Mouse (Mus musculus): Measurements from ENCODE around the gene 6430571L13Rik. TPM values are rescaled to one million over a fixed set of nuclear protein-coding genes. Genes with fewer than 3 reads are reported as not detected.

Gene 6430571L13Rik
- polyA plus RNA-seq, 1 experiment from 2014 or later = 0.90 TPM

GRCm38 (mm10) chr9:107399491-107399971, 59.1 kb downstream of the 6430571L13Rik start, which contains the start of gene Cacna2d2:
Gene Cacna2d2, plus strand, starts transcription at chr9:107399612.
- Histone ChIP-seq H3K27ac (ENCODE audit: low read length) (no peak within 1 kb of the TSS), H3K36me3 (ENCODE audit: control insufficient read depth, insufficient read depth, low read length) (no peaks in the 10 kb centered on the region), H3K27me3 (ENCODE audit: control insufficient read depth, insufficient read depth, low read length) (peaks cover 68% of the 10 kb centered on the region), H3K9ac (ENCODE audit: low read length) (peak within 1 kb of the TSS; percentile 69), H3K4me1 (ENCODE audit: control insufficient read depth, insufficient read depth, low read length) (peaks cover 8% of the 10 kb centered on the region; the same call in 1 of the 2 replicates), H3K9me3 (replicated peaks; ENCODE audit: control insufficient read depth, low read length) (no peaks in the 10 kb centered on the region), H3K4me3 (replicated peaks; ENCODE audit: low read length) (peak within 1 kb of the TSS; percentile 63), H3K4me2 (ENCODE audit: low read depth, low read length) (peak within 1 kb of the TSS; percentile 98)
- peak; percentile 75 for ATAC-seq (ENCODE audit: insufficient read depth, low FRiP score)
- 1% methylated on average over 46 of the region's 54 CpGs for WGBS

- peak overlapping the region; percentile 63 for H3K4me3 ChIP-seq (replicated peaks; ENCODE audit: low read length)
- peak overlapping the region; percentile 98 for H3K4me2 ChIP-seq (ENCODE audit: low read depth, low read length)
- no peaks in the 10 kb centered on the region for H3K9me3 ChIP-seq (replicated peaks; ENCODE audit: control insufficient read depth, low read length)
- H3K4me1 ChIP-seq (ENCODE audit: control insufficient read depth, insufficient read depth, low read length) = peaks cover 8% of the 10 kb centered on the region; the same call in 1 of the 2 replicates
- H3K27ac ChIP-seq (ENCODE audit: low read length) = no peak overlapping the region
- ATAC-seq (ENCODE audit: insufficient read depth, low FRiP score) = peak; percentile 38; the same call in 1 of the 2 replicates
- WGBS = 1% methylated on average over 35 of the region's 45 CpGs
- H3K9ac ChIP-seq (ENCODE audit: low read length) = peak overlapping the region; percentile 69
- no peaks in the 10 kb centered on the region for H3K36me3 ChIP-seq (ENCODE audit: control insufficient read depth, insufficient read depth, low read length)
- peaks cover 68% of the 10 kb centered on the region for H3K27me3 ChIP-seq (ENCODE audit: control insufficient read depth, insufficient read depth, low read length)
Observed at GRCm38 (mm10) chr9:107400060-107400511, 59.7 kb downstream of the 6430571L13Rik start.

- peak overlapping the region; percentile 63; the same call in 1 of the 2 replicates for H3K4me3 ChIP-seq (replicated peaks; ENCODE audit: low read length)
- H3K9me3 ChIP-seq (replicated peaks; ENCODE audit: control insufficient read depth, low read length) = no peaks in the 10 kb centered on the region
- no peak for ATAC-seq (ENCODE audit: insufficient read depth, low FRiP score)
- H3K36me3 ChIP-seq (ENCODE audit: control insufficient read depth, insufficient read depth, low read length) = no peaks in the 10 kb centered on the region
- H3K9ac ChIP-seq (ENCODE audit: low read length) = peak overlapping the region; percentile 69; the same call in 1 of the 2 replicates
- H3K4me1 ChIP-seq (ENCODE audit: control insufficient read depth, insufficient read depth, low read length) = peaks cover 8% of the 10 kb centered on the region; the same call in 1 of the 2 replicates
- peak overlapping the region; percentile 98 for H3K4me2 ChIP-seq (ENCODE audit: low read depth, low read length)
- H3K27ac ChIP-seq (ENCODE audit: low read length) = no peak overlapping the region
- H3K27me3 ChIP-seq (ENCODE audit: control insufficient read depth, insufficient read depth, low read length) = peaks cover 68% of the 10 kb centered on the region
- 12% methylated on average over 13 of the region's 13 CpGs for WGBS
Observed at GRCm38 (mm10) chr9:107400666-107401285, 60.4 kb downstream of the 6430571L13Rik start.

Other genes with a start within 250 kb of the 6430571L13Rik start
- gene Dock3, start 108.7 kb upstream of the 6430571L13Rik start, polyA plus RNA-seq (2015; fragmentation: Nextera tagmentation; extraction: Ambion mirVana) = 0.30 and 0.45 TPM in 2 replicates
- gene Mapkapk3, start 50.7 kb upstream of the 6430571L13Rik start, polyA plus RNA-seq (2015; fragmentation: Nextera tagmentation; extraction: Ambion mirVana) = 41.2 and 46.4 TPM in 2 replicates
- 13.2 and 16.5 TPM in 2 replicates for gene Cish, start 44.6 kb upstream of the 6430571L13Rik start, polyA plus RNA-seq (2015; fragmentation: Nextera tagmentation; extraction: Ambion mirVana)
- gene Hemk1, start 2.3 kb upstream of the 6430571L13Rik start, polyA plus RNA-seq (2015; fragmentation: Nextera tagmentation; extraction: Ambion mirVana) = 11.3 and 11.8 TPM in 2 replicates
- 0.19 and 0.35 TPM in 2 replicates for gene Cacna2d2, start 59.0 kb downstream of the 6430571L13Rik start, polyA plus RNA-seq (2015; fragmentation: Nextera tagmentation; extraction: Ambion mirVana)
- gene Tmem115, start 193.3 kb downstream of the 6430571L13Rik start, polyA plus RNA-seq (2015; fragmentation: Nextera tagmentation; extraction: Ambion mirVana) = 38.1 and 40.2 TPM in 2 replicates
- gene Cyb561d2, start 201.6 kb downstream of the 6430571L13Rik start, polyA plus RNA-seq (2015; fragmentation: Nextera tagmentation; extraction: Ambion mirVana) = 27.4 and 30.0 TPM in 2 replicates
- gene Nprl2, start 201.6 kb downstream of the 6430571L13Rik start, polyA plus RNA-seq (2015; fragmentation: Nextera tagmentation; extraction: Ambion mirVana) = 40.8 and 42.6 TPM in 2 replicates
- 0.76 and 1.6 TPM in 2 replicates for gene Zmynd10, start 206.7 kb downstream of the 6430571L13Rik start, polyA plus RNA-seq (2015; fragmentation: Nextera tagmentation; extraction: Ambion mirVana)
- 63.8 and 72.2 TPM in 2 replicates for gene Rassf1, start 211.0 kb downstream of the 6430571L13Rik start, polyA plus RNA-seq (2015; fragmentation: Nextera tagmentation; extraction: Ambion mirVana)
- gene Tusc2, start 222.7 kb downstream of the 6430571L13Rik start, polyA plus RNA-seq (2015; fragmentation: Nextera tagmentation; extraction: Ambion mirVana) = 35.0 and 38.2 TPM in 2 replicates
- gene Hyal2, start 227.3 kb downstream of the 6430571L13Rik start, polyA plus RNA-seq (2015; fragmentation: Nextera tagmentation; extraction: Ambion mirVana) = 85.2 and 91.6 TPM in 2 replicates
- gene Hyal1, start 236.3 kb downstream of the 6430571L13Rik start, polyA plus RNA-seq (2015; fragmentation: Nextera tagmentation; extraction: Ambion mirVana) = 14.9 and 16.8 TPM in 2 replicates
- 17.4 and 20.4 TPM in 2 replicates for gene Naa80, start 238.3 kb downstream of the 6430571L13Rik start, polyA plus RNA-seq (2015; fragmentation: Nextera tagmentation; extraction: Ambion mirVana)
- 1.4 and 1.9 TPM in 2 replicates for gene Hyal3, start 240.2 kb downstream of the 6430571L13Rik start, polyA plus RNA-seq (2015; fragmentation: Nextera tagmentation; extraction: Ambion mirVana)
- 62.0 and 77.7 TPM in 2 replicates for gene Ifrd2, start 247.0 kb downstream of the 6430571L13Rik start, polyA plus RNA-seq (2015; fragmentation: Nextera tagmentation; extraction: Ambion mirVana)

Data from stomach, embryonic 16.5 days (tissue).